Mouse (Mus musculus): ENCODE data around the gene Arhgef15. TPM values are rescaled to one million over a fixed set of nuclear protein-coding genes. Genes with fewer than 3 reads are reported as not detected.
A peak's percentile ranks its signal among the peaks of the same experiment; 100 is the strongest.

Gene Arhgef15
- polyA plus RNA-seq, 1 experiment from 2014 or later, result 23.9 TPM

DNA sequence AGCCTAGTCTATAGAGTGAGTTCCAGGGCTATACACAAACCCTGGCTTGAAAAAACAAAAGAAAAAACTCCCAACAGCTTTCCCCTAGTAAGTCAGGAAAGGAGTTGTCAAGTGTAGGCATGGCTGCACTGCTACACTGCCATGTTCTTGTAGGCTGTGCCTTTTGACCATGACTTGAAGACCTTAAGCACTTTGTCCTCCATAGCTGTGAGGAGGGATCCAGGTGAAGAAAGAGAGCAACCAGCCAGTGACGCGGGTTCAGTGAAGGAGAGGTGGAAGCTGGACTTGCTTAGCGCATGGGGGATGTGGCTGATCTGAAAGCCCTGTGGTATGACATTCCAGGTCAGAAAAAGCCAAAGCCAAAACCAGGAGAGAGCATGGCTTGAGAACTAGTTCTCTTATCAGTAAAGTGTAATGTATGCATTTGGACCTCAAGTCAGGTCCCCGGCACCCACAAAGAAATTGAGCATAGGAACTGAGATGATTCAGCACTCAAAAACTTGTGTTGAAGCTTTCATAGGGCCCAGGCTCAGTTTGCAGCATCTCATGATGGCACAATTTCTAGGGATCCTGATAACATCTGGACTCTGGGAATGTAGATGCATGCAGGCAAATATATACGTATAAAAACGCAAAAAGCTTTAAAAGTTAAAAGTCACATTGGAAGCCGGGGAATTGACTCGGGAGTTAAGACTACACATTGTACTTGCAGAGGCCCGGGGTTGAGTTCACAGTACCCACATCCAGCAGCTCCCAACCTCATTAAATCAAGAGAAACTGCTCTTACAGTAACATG, 51.4 kb downstream of the Arhgef15 start:
- Histone ChIP-seq H3K4me2 (no peak overlapping the region), H3K4me1 (ENCODE audit: insufficient read depth) (peaks cover 2% of the 10 kb centered on the region; the same call in 1 of the 2 replicates), H3K9ac (no peak overlapping the region), H3K9me3 (ENCODE audit: low read depth, low read length) (no peaks in the 10 kb centered on the region), H3K4me3 (ENCODE audit: low read depth, low read length) (no peak overlapping the region), H3K27me3 (ENCODE audit: insufficient read depth, low read length) (no peaks in the 10 kb centered on the region), H3K27ac (ENCODE audit: low read depth) (no peak overlapping the region; the same call in 1 of the 2 replicates), H3K36me3 (ENCODE audit: insufficient read depth) (peaks cover 47% of the 10 kb centered on the region)
- TF ChIP-seq CTCF (IDR thresholded peaks at IDR 0.05; ENCODE audit: low read depth), result no peak
- 81% methylated on average over 9 of the region's 9 CpGs for WGBS
- DNase-seq (no peak), ATAC-seq (ENCODE audit: insufficient read depth) (no peak)

DNA sequence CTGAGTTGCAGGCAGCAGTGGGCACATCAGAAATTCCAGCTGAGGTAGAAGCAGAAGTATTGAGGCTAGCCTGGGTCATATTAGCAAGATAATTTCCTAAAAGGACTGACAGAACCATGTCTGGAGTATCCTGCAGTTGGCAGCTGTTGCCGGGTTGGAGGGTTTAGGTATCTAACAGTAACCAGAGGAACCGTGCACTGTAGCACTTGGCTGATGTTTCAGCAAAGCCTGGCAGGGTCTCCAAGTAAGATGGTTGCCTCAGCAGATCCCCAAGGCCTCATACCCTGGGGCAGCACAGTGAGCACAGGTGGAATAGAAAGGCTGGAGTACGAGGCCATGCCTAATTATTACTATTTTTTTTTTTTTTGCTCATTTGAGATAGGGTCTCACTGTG, 52.1 kb downstream of the Arhgef15 start:
- Histone ChIP-seq H3K4me2 (no peak overlapping the region), H3K27me3 (ENCODE audit: insufficient read depth, low read length) (no peaks in the 10 kb centered on the region), H3K27ac (ENCODE audit: low read depth) (no peak overlapping the region), H3K9me3 (ENCODE audit: low read depth, low read length) (no peaks in the 10 kb centered on the region), H3K4me3 (ENCODE audit: low read depth, low read length) (no peak overlapping the region), H3K4me1 (ENCODE audit: insufficient read depth) (peaks cover 3% of the 10 kb centered on the region; the same call in 1 of the 2 replicates), H3K36me3 (ENCODE audit: insufficient read depth) (peaks cover 47% of the 10 kb centered on the region), H3K9ac (no peak overlapping the region)
- no peak for ATAC-seq (ENCODE audit: insufficient read depth)
- 90% methylated on average over 3 of the region's 3 CpGs for whole genome bisulfite sequencing
- DNase-seq, result no peak
- TF ChIP-seq CTCF (IDR thresholded peaks at IDR 0.05; ENCODE audit: low read depth), result no peak

DNA sequence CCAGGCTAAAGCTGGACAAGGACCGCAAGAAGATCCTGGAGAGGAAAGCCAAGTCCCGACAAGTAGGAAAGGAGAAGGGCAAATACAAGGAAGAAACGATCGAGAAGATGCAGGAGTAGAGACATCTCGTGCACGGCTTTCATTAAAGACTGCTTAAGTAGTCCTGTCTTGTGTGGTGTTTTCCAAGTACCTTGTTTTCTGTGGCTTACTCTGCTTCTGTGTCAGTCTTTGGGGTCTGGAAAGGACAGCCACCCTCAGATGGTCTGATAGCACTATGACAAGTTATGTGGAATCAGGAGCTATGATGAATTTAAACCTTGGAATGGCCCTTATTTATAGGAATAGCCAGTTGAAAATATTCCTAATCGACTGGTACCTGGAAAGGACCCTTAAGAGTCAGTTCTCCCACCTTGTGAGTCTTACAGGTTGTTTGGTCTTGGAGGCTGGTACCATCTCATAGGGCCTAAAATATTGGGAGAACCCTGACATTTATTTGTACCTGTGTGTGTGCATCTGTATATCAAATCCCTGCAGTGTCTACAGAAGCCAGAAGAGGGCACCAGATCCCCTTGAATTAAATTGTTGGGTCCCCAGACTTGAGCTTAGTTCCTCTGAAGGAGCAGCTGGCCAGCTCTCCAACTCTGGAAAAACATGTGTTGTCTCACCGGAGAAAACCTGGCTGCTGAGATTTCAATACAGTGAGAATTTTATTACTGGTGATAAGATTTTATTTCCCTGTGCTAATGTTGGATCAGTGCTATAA, 52.7 kb downstream of the Arhgef15 start:
- Histone ChIP-seq H3K27ac (ENCODE audit: low read depth) (peak overlapping the region; percentile 24; the same call in 1 of the 2 replicates), H3K9me3 (ENCODE audit: low read depth, low read length) (no peaks in the 10 kb centered on the region), H3K4me3 (ENCODE audit: low read depth, low read length) (no peak overlapping the region), H3K36me3 (ENCODE audit: insufficient read depth) (peaks cover 47% of the 10 kb centered on the region), H3K4me1 (ENCODE audit: insufficient read depth) (peaks cover 3% of the 10 kb centered on the region; the same call in 1 of the 2 replicates), H3K4me2 (no peak overlapping the region), H3K9ac (no peak overlapping the region), H3K27me3 (ENCODE audit: insufficient read depth, low read length) (no peaks in the 10 kb centered on the region)
- TF ChIP-seq CTCF (IDR thresholded peaks at IDR 0.05; ENCODE audit: low read depth), result peak; percentile 67
- peak; percentile 92 for DNase-seq
- 86% methylated on average over 8 of the region's 8 CpGs for WGBS
- no peak for ATAC-seq (ENCODE audit: insufficient read depth)

DNA sequence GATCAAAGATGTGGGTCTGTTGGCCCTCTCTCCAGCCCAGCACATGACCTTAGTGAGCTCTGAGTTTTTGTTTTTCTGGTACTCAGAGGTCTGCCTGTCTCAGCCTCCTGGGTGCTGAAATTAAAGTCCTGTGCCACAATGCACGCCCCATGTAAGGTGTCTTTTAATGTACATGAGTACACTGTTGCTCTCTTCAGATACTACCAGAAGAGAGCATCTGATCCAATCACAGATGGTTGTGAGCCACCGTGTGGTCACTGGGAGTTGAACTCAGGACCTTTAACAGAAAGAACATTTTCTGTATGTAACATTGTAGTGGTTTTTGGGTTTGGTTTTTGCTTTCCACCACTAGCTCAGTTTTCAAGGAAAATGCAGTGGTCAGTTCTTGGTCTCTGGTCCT, 53.5 kb downstream of the Arhgef15 start:
- H3K4me1 ChIP-seq (ENCODE audit: insufficient read depth), result peaks cover 3% of the 10 kb centered on the region; the same call in 1 of the 2 replicates
- no peak overlapping the region for H3K4me3 ChIP-seq (ENCODE audit: low read depth, low read length)
- H3K36me3 ChIP-seq (ENCODE audit: insufficient read depth), result peaks cover 47% of the 10 kb centered on the region
- no peaks in the 10 kb centered on the region for H3K9me3 ChIP-seq (ENCODE audit: low read depth, low read length)
- ATAC-seq (ENCODE audit: insufficient read depth) (no peak), DNase-seq (no peak)
- 89% methylated on average over 2 of the region's 2 CpGs for WGBS
- no peak for TF ChIP-seq CTCF (IDR thresholded peaks at IDR 0.05; ENCODE audit: low read depth)
- no peak overlapping the region for H3K4me2 ChIP-seq
- H3K9ac ChIP-seq, result no peak overlapping the region
- H3K27me3 ChIP-seq (ENCODE audit: insufficient read depth, low read length), result no peaks in the 10 kb centered on the region
- no peak overlapping the region for H3K27ac ChIP-seq (ENCODE audit: low read depth)

DNA sequence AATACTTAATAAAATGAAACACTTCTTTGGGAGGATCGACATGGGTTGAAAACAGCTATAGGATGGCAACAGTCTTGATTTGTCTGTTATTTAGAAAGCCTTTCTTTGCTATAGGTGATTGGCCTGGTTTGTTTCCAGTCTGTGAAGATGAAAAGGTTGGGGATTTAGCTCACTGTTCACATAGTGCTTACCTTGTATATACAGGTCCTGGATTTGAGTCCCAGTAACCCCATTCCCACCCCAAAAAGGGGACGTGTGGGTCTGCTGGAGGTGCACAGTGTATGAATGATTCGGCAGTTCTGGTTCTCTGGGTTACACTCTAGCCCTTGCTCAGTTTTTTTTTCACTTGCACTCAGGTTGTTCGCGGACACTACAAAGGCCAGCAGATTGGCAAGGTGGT, 54.5 kb downstream of the Arhgef15 start:
- peaks cover 47% of the 10 kb centered on the region for H3K36me3 ChIP-seq (ENCODE audit: insufficient read depth)
- peaks cover 3% of the 10 kb centered on the region; the same call in 1 of the 2 replicates for H3K4me1 ChIP-seq (ENCODE audit: insufficient read depth)
- H3K27ac ChIP-seq (ENCODE audit: low read depth), result peak overlapping the region; percentile 88; the same call in 1 of the 2 replicates
- ATAC-seq (ENCODE audit: insufficient read depth) (no peak), DNase-seq (no peak)
- no peak for TF ChIP-seq CTCF (IDR thresholded peaks at IDR 0.05; ENCODE audit: low read depth)
- H3K9me3 ChIP-seq (ENCODE audit: low read depth, low read length), result no peaks in the 10 kb centered on the region
- H3K4me2 ChIP-seq, result peak overlapping the region; percentile 79
- 69% methylated on average over 5 of the region's 5 CpGs for WGBS
- H3K27me3 ChIP-seq (ENCODE audit: insufficient read depth, low read length), result no peaks in the 10 kb centered on the region
- peak overlapping the region; percentile 96 for H3K4me3 ChIP-seq (ENCODE audit: low read depth, low read length)
- H3K9ac ChIP-seq, result peak overlapping the region; percentile 99

DNA sequence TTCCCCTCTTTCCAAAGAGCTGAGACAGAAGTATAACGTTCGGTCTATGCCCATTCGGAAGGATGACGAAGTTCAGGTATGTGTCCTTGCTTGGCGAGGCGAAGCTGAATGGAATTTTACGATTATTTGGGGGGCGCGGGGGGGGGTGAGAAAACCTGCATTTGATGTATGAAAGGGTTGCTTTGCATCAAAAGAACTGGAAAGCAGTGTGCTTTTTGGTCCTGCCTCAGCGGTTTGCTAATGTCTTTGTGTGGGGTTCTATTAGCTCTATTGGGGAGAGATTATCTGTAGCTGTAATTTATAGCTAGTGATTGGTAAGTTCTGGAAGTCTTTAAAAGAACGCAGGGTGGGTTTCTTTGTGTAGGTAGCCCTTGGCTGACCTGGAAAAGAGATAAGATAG, 54.9 kb downstream of the Arhgef15 start:
- no peaks in the 10 kb centered on the region for H3K9me3 ChIP-seq (ENCODE audit: low read depth, low read length)
- peak overlapping the region; percentile 79 for H3K4me2 ChIP-seq
- H3K9ac ChIP-seq, result peak overlapping the region; percentile 99
- ATAC-seq (ENCODE audit: insufficient read depth) (no peak), DNase-seq (no peak)
- peak overlapping the region; percentile 88 for H3K27ac ChIP-seq (ENCODE audit: low read depth)
- peak overlapping the region; percentile 96 for H3K4me3 ChIP-seq (ENCODE audit: low read depth, low read length)
- peaks cover 47% of the 10 kb centered on the region for H3K36me3 ChIP-seq (ENCODE audit: insufficient read depth)
- TF ChIP-seq CTCF (IDR thresholded peaks at IDR 0.05; ENCODE audit: low read depth), result no peak
- no peaks in the 10 kb centered on the region for H3K27me3 ChIP-seq (ENCODE audit: insufficient read depth, low read length)
- peaks cover 3% of the 10 kb centered on the region; the same call in 1 of the 2 replicates for H3K4me1 ChIP-seq (ENCODE audit: insufficient read depth)
- 3% methylated on average over 11 of the region's 11 CpGs for WGBS

DNA sequence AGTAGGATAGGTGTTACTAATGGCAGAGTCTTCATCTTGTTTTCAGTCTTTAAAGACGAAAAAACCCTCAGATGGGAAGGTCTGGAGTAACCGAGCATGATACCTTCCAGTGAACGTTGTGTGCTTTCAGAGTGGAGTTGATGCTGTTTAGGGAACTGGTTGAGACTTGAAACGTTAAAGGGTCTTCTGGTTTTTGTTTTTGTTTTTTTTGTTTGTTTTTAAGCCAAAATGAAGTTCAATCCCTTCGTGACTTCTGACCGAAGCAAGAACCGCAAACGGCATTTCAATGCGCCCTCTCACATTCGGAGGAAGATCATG, 55.3 kb downstream of the Arhgef15 start:
- no peak for ATAC-seq (ENCODE audit: insufficient read depth)

More for the DNA sequence above, 55.3 kb downstream of the Arhgef15 start:
- Histone ChIP-seq H3K4me1 (ENCODE audit: insufficient read depth) (peaks cover 3% of the 10 kb centered on the region; the same call in 1 of the 2 replicates), H3K9me3 (ENCODE audit: low read depth, low read length) (no peaks in the 10 kb centered on the region), H3K27me3 (ENCODE audit: insufficient read depth, low read length) (no peaks in the 10 kb centered on the region), H3K36me3 (ENCODE audit: insufficient read depth) (peaks cover 46% of the 10 kb centered on the region), H3K27ac (ENCODE audit: low read depth) (peak overlapping the region; percentile 88), H3K4me3 (ENCODE audit: low read depth, low read length) (peak overlapping the region; percentile 96), H3K9ac (peak overlapping the region; percentile 99), H3K4me2 (peak overlapping the region; percentile 79)
- no peak for DNase-seq
- under 1% methylated on average over 10 of the region's 10 CpGs for WGBS
- TF ChIP-seq CTCF (IDR thresholded peaks at IDR 0.05; ENCODE audit: low read depth), result no peak
